Mouse (Mus musculus) embryonic fibroblast, embryonic 13.5 days (primary cell): ENCODE measurements around the gene Wscd2. TPM values are rescaled to one million over a fixed set of nuclear protein-coding genes. Genes with fewer than 3 reads are reported as not detected.

Experiments used
- H3K27ac ChIP-seq: 2 replicates; pipeline ENCODE4 v1.5.1; 2012; ENCODE audit warnings: low read length, control low read depth, inconsistent platforms; ENCODE audit not compliant: insufficient read depth
- H3K4me1 ChIP-seq: 2 replicates; pipeline ENCODE4 v1.6.1; 2011; ENCODE audit warnings: low read length; ENCODE audit not compliant: control insufficient read depth, insufficient read depth
- H3K4me3 ChIP-seq: 2 replicates; pipeline ENCODE4 v1.5.1; 2011; ENCODE audit warnings: mild to moderate bottlenecking, control low read depth, low read length; ENCODE audit not compliant: insufficient read depth
- CTCF ChIP-seq: IDR thresholded peaks from 2 replicates; pipeline ENCODE4 v1.5.1; 2011; ENCODE audit warnings: mild to moderate bottlenecking, control low read depth, low read length, moderate library complexity, borderline replicate concordance; ENCODE audit not compliant: insufficient read depth
- POLR2A ChIP-seq: IDR thresholded peaks from 2 replicates; pipeline ENCODE4 v1.6.1; 2011; ENCODE audit warnings: low read depth, mild to moderate bottlenecking, control low read depth, low read length, moderate library complexity
- polyA plus RNA-seq: library from polyadenylated mRNA; stranded (reverse); fragments of >200 nt; gene quantifications from 2 replicates; pipeline ENCODE4 v1.2.4, GENCODE M21; 2011; ENCODE audit warnings: low read depth; ENCODE audit not compliant: missing spikeins, insufficient read length

Gene Wscd2
- polyA plus RNA-seq, 1 experiment: 4.1 TPM

DNA sequence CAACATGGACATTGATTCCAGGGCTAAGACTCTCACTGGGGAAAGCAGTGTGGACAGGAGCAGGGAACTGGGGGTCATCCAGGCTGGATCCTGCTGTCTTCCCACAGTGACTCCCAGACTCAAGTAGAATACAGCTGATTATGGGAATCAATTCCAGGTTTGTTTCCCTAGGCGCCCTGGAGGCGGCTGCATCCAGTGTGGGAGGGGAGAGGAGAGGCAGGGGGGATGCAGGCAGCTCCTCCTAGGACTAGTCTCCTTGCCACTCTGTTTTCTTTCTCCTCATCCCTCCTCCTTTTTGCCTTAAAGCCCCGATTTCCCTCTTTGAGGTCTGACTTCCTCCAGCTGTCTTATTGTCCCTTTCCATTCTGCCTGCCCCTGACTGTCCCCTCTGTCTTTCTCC is 101.0 kb downstream of the Wscd2 start:
- Histone ChIP-seq H3K4me1 (peaks cover 10% of the 10 kb centered on the region), H3K27ac (no peak overlapping the region), H3K4me3 (no peak overlapping the region)
- TF ChIP-seq CTCF (no peak), POLR2A (no peak)

GRCm38 (mm10) chr5:113591751-113592230 is 101.7 kb downstream of the Wscd2 start:
- no peak overlapping the region for H3K27ac ChIP-seq
- peaks cover 10% of the 10 kb centered on the region for H3K4me1 ChIP-seq

DNA sequence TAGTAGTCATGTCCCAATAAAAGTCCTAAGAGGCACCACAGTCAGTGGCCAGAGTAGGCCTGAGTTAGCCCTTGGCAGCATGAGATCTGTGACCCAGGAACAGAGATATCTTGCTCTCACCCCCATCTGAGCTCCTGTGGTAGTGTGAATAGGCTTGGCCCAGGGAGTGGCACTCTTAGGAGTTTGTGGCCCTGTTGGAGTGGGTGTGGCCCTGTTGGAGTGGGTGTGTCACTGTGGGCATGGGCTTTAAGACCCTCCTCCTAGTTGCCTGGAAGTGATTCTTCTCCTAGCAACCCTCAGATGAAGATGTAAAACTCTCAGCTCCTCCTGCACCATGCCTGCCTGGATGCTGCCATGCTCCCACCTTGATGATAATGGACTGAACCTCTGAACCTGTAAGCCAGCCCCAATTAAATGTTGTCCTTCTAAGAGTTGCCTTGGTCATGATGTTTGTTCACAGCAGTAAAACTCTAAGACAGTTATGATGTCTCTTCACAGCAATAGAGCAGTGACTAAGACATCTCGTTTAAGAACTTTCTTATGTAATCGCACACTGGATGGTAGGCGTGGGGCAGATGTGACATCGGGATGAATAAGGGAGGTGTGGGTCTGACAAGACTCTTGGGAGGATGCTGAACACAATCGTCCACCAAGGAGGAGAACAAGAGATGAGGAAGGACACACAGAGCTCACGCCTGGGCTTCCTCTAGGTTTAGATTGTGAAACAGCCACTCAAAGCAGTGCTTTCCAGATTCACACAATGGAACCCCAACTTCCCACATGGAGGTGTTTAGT is 104.0 kb downstream of the Wscd2 start:
- TF ChIP-seq CTCF (no peak), POLR2A (no peak)
- Histone ChIP-seq H3K4me3 (no peak overlapping the region), H3K4me1 (peaks cover 10% of the 10 kb centered on the region), H3K27ac (no peak overlapping the region)

More at GRCm38 (mm10) chr5:113591751-113592230, 101.7 kb downstream of the Wscd2 start:
- no peak overlapping the region for H3K4me3 ChIP-seq
- TF ChIP-seq CTCF: no peak
- no peak for TF ChIP-seq POLR2A

GRCm38 (mm10) chr5:113596252-113596651 is 106.1 kb downstream of the Wscd2 start:
- Histone ChIP-seq H3K4me1 (peaks cover 10% of the 10 kb centered on the region), H3K27ac (no peak overlapping the region), H3K4me3 (no peak overlapping the region)
- TF ChIP-seq CTCF: no peak
- TF ChIP-seq POLR2A: no peak

DNA sequence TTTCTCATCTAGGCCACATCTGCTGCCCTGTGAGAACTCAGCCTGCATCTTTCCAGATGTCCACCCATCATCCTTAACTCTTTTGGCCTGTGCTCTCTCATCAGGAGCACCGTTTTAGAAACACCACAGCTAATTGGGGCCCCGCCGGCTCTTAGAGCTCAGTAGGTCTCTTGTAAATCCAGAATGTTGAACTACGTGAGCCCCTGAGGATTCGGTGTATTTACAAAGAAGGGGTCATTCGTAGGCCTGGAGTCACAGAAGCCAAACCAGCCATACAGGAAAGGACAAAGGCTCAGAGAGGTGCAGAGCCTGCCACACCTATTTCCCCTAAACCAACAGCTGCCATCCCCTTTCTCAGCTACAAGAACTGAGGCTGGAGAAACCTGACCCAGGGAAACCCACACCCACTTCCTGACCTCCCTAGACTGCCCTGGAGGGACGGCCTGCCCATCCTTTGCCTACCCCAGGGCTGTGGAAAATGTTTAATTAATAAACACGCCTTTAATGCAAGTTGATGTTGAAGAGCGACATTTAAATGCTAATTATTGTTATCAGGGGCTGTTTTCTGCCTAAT is 106.7 kb downstream of the Wscd2 start:
- peaks cover 7% of the 10 kb centered on the region for H3K4me1 ChIP-seq

GRCm38 (mm10) chr5:113600181-113600580 is 110.0 kb downstream of the Wscd2 start:
- H3K4me1 ChIP-seq: no peaks in the 10 kb centered on the region; the same call in 1 of the 2 replicates
- H3K27ac ChIP-seq: no peak overlapping the region
- H3K4me3 ChIP-seq: no peak overlapping the region
- no peak for TF ChIP-seq POLR2A
- TF ChIP-seq CTCF: no peak

More for the DNA sequence above, 106.7 kb downstream of the Wscd2 start:
- H3K4me3 ChIP-seq: no peak overlapping the region
- H3K27ac ChIP-seq: no peak overlapping the region
- no peak for TF ChIP-seq POLR2A
- TF ChIP-seq CTCF: no peak

DNA sequence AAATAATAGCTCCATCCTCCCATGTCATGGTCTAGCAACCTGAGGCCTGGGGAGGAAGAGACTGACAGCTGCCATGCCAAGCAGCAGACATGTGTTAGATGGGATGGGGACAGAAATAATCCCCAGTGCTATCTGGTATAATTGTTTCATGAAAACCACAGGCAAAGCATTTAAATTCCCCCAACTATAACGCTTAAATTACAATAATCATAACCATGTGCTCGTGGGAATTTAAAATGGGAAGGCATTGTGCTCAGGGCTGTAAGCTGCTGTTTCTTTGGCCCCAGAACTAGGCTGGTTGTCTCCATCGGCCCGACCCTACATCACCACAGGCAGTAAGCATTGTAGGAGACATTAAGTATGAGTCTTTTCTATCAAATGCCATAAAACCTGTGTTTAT is 110.7 kb downstream of the Wscd2 start:
- no peak for TF ChIP-seq CTCF
- no peak overlapping the region; the same call in 1 of the 2 replicates for H3K27ac ChIP-seq
- no peaks in the 10 kb centered on the region; the same call in 1 of the 2 replicates for H3K4me1 ChIP-seq
- no peak overlapping the region for H3K4me3 ChIP-seq

- TF ChIP-seq CTCF: no peak
- TF ChIP-seq POLR2A: no peak
- Histone ChIP-seq H3K4me3 (no peak overlapping the region), H3K27ac (no peak overlapping the region), H3K4me1 (peaks cover 11% of the 10 kb centered on the region)
Measured at GRCm38 (mm10) chr5:113603471-113603870, 113.3 kb downstream of the Wscd2 start.

GRCm38 (mm10) chr5:113604758-113605157 is 114.6 kb downstream of the Wscd2 start:
- H3K4me3 ChIP-seq: no peak overlapping the region
- peaks cover 13% of the 10 kb centered on the region; the same call in 1 of the 2 replicates for H3K4me1 ChIP-seq
- TF ChIP-seq POLR2A (no peak), CTCF (no peak)
- no peak overlapping the region for H3K27ac ChIP-seq

GRCm38 (mm10) chr5:113606121-113606520 is 116.0 kb downstream of the Wscd2 start:
- H3K27ac ChIP-seq: no peak overlapping the region
- H3K4me3 ChIP-seq: no peak overlapping the region
- TF ChIP-seq POLR2A: no peak
- H3K4me1 ChIP-seq: peaks cover 13% of the 10 kb centered on the region; the same call in 1 of the 2 replicates
